Mouse (Mus musculus) embryonic fibroblast, embryonic 13.5 days (primary cell): ENCODE measurements around the gene Rufy4. TPM values are rescaled to one million over a fixed set of nuclear protein-coding genes. Genes with fewer than 3 reads are reported as not detected.
A peak's percentile ranks its signal among the peaks of the same experiment; 100 is the strongest.

Experiments
- H3K27ac ChIP-seq: 2 replicates; pipeline ENCODE4 v1.5.1; 2012; ENCODE audit warnings: low read length, control low read depth, inconsistent platforms; ENCODE audit not compliant: insufficient read depth
- H3K4me1 ChIP-seq: 2 replicates; pipeline ENCODE4 v1.6.1; 2011; ENCODE audit warnings: low read length; ENCODE audit not compliant: control insufficient read depth, insufficient read depth
- H3K4me3 ChIP-seq: 2 replicates; pipeline ENCODE4 v1.5.1; 2011; ENCODE audit warnings: mild to moderate bottlenecking, control low read depth, low read length; ENCODE audit not compliant: insufficient read depth
- CTCF ChIP-seq: IDR thresholded peaks from 2 replicates; pipeline ENCODE4 v1.5.1; 2011; ENCODE audit warnings: mild to moderate bottlenecking, control low read depth, low read length, moderate library complexity, borderline replicate concordance; ENCODE audit not compliant: insufficient read depth
- POLR2A ChIP-seq: IDR thresholded peaks from 2 replicates; pipeline ENCODE4 v1.6.1; 2011; ENCODE audit warnings: low read depth, mild to moderate bottlenecking, control low read depth, low read length, moderate library complexity
- polyA plus RNA-seq: library from polyadenylated mRNA; stranded (reverse); fragments of >200 nt; gene quantifications from 2 replicates; pipeline ENCODE4 v1.2.4, GENCODE M21; 2011; ENCODE audit warnings: low read depth; ENCODE audit not compliant: missing spikeins, insufficient read length

Rufy4 gene
- polyA plus RNA-seq, 1 experiment: 0.56 TPM

DNA sequence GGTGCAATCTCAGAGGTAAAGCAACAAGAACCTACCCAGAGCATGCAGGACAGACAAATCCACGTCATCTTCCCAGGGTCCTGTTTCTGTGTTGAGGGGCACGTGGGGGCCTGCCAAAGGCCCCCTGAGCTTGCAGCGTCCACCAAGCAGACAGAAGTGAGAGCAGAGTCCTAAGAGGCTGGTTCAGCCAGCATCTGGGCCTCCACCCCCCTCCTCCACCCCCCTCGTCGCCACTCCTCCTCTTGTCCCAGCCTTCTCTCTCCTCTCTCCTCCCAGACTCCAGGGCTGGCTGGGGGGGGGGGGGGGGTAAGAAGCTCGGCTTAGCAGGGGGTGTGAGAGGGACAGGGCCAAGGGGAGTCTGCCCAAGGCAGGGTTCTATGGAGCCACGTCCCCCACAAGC lies 34.2 kb upstream of the Rufy4 start:
- H3K4me3 ChIP-seq: peak overlapping the region; percentile 43
- peak overlapping the region; percentile 95 for H3K27ac ChIP-seq
- TF ChIP-seq POLR2A (peak; percentile 65), CTCF (no peak)
- H3K4me1 ChIP-seq: peaks cover 9% of the 10 kb centered on the region

GRCm38 (mm10) chr1:74091611-74092224 lies 33.6 kb upstream of the Rufy4 start:
- peak; percentile 43; the same call in 1 of the 2 replicates for TF ChIP-seq POLR2A
- TF ChIP-seq CTCF: no peak
- H3K4me1 ChIP-seq: peaks cover 9% of the 10 kb centered on the region
- peak overlapping the region; percentile 95 for H3K27ac ChIP-seq
- no peak overlapping the region for H3K4me3 ChIP-seq

- peak overlapping the region; percentile 10; the same call in 1 of the 2 replicates for H3K27ac ChIP-seq
- TF ChIP-seq CTCF: no peak
- TF ChIP-seq POLR2A: no peak
- peaks cover 9% of the 10 kb centered on the region for H3K4me1 ChIP-seq
- no peak overlapping the region for H3K4me3 ChIP-seq
Observed at GRCm38 (mm10) chr1:74092242-74092641, 33.1 kb upstream of the Rufy4 start.

DNA sequence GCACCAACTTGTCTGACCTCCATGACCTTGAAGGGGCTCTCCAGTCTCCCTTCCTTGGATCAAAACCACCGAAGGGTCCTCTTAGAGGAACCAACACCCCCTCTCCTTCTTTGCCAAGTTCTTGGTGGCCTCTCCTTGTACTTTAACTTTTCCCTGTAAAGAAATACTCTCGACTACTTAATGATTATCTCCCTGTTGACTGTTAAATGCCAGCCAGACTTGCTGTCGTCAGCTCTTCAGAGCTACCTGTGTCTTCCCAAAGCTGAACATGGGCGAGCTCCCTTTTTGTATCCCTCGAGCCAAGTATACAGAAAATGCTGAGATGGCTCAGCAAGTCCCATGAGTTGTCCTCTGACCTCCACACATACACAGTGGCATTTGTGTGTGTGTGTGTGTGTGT lies 31.9 kb upstream of the Rufy4 start:
- H3K27ac ChIP-seq: no peak overlapping the region
- TF ChIP-seq POLR2A (no peak), CTCF (no peak)
- H3K4me1 ChIP-seq: peaks cover 9% of the 10 kb centered on the region
- no peak overlapping the region for H3K4me3 ChIP-seq

DNA sequence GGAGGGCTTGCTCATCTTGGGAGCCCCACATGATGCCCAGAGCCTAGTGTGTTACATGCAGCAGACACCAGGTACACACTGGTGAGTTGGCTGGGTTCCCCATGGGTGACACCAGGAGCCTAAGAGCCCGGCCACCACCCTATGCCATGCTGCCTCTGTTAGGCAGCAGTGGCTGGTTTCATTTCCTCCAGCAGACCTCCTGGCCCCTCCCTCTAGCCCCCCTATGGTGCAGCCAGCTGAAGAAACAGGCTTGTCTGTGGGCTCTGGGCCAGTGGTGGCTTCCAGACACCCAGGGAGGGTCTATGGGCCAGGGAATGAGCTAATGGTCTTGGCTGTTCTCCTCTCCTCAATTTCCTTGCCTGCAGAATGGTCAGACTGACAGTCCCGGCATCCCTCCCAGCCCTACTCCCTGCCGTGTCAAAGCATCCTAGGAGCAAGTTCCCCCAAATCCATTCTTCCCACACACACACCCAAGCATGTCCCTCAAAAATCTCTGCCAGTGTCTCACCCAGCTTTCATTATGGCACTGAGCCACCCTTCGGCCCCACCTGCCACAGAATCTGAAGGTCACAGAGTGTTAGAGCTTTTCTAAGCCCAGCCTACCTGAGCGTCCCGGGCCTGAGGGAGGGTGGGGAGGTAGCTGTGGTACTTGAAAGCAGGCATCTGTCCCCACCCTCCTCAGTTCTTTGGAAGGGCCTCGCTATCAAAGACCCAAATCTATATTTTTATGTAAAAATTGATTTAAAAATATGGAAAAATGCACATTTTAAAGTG lies 30.7 kb upstream of the Rufy4 start:
- H3K4me1 ChIP-seq: peaks cover 9% of the 10 kb centered on the region
- no peak overlapping the region for H3K4me3 ChIP-seq
- no peak overlapping the region for H3K27ac ChIP-seq
- TF ChIP-seq CTCF: no peak
- TF ChIP-seq POLR2A: no peak

- TF ChIP-seq CTCF: no peak
- TF ChIP-seq POLR2A: no peak
- H3K27ac ChIP-seq: no peak overlapping the region
- peaks cover 6% of the 10 kb centered on the region for H3K4me1 ChIP-seq
- no peak overlapping the region for H3K4me3 ChIP-seq
Observed at GRCm38 (mm10) chr1:74095296-74095695, 30.0 kb upstream of the Rufy4 start.

- TF ChIP-seq CTCF (no peak), POLR2A (no peak)
- Histone ChIP-seq H3K4me3 (no peak overlapping the region), H3K4me1 (peaks cover 6% of the 10 kb centered on the region), H3K27ac (no peak overlapping the region)
Observed at GRCm38 (mm10) chr1:74095728-74096127, 29.6 kb upstream of the Rufy4 start.

- no peak overlapping the region for H3K27ac ChIP-seq
- TF ChIP-seq CTCF (peak; percentile 27; the same call in 1 of the 2 replicates), POLR2A (no peak)
- H3K4me1 ChIP-seq: no peaks in the 10 kb centered on the region; the same call in 1 of the 2 replicates
- H3K4me3 ChIP-seq: peak overlapping the region; percentile 34
Observed at GRCm38 (mm10) chr1:74098004-74099000, 27.0 kb upstream of the Rufy4 start.

DNA sequence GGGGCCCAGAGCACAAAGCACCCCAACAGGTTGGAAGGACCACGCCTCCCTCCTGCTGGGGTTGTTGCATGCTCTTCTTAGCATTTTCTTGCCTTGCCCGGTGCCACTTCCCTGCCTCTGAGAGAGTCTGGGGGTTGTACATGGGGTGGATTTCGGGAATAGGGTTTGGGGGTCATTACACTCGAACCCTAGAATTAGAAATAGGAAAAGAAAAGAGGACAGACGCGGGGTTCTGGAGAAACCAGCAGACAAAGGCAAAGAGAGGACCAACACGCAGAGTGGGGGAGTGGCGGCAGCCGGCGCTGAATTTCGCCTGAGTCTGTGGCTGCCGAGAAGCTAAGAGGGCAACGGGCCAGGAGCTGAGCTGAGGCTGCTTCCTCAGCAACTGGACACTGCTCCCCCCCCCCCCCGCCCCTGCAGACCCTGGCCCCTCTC lies 26.3 kb upstream of the Rufy4 start:
- Histone ChIP-seq H3K27ac (no peak overlapping the region), H3K4me1 (no peaks in the 10 kb centered on the region; the same call in 1 of the 2 replicates), H3K4me3 (peak overlapping the region; percentile 34)
- no peak for TF ChIP-seq CTCF
- TF ChIP-seq POLR2A: no peak
